Mouse (Mus musculus) heart, postnatal 36 days (tissue): Measurements from ENCODE around the gene Rpap3. TPM values are rescaled to one million over a fixed set of nuclear protein-coding genes. Genes with fewer than 3 reads are reported as not detected.

ENCODE experiments used
- DNase-seq, 2 experiments: peaks; one replicate each; pipeline ENCODE4 v3.0.0; 2021 to 2022
- intact Hi-C: fragments of 180-260 bp; cut with DNase I; formaldehyde crosslinking; loops from one replicate; pipeline ENCODE4 v1.15.1; 2025
- total RNA-seq, 2 experiments: library from RNA; stranded (reverse); gene quantifications; 2 replicates each; pipeline ENCODE4 v1.2.3; 2021

Rpap3 gene
- total RNA-seq, 2 experiments from 2014 or later: 13.1 to 15.7 TPM

GRCm38 (mm10) chr15:97658755-97659116 is 46.9 kb downstream of the Rpap3 start:
- intact Hi-C loops: no loop called here
- no peak for DNase-seq

DNA sequence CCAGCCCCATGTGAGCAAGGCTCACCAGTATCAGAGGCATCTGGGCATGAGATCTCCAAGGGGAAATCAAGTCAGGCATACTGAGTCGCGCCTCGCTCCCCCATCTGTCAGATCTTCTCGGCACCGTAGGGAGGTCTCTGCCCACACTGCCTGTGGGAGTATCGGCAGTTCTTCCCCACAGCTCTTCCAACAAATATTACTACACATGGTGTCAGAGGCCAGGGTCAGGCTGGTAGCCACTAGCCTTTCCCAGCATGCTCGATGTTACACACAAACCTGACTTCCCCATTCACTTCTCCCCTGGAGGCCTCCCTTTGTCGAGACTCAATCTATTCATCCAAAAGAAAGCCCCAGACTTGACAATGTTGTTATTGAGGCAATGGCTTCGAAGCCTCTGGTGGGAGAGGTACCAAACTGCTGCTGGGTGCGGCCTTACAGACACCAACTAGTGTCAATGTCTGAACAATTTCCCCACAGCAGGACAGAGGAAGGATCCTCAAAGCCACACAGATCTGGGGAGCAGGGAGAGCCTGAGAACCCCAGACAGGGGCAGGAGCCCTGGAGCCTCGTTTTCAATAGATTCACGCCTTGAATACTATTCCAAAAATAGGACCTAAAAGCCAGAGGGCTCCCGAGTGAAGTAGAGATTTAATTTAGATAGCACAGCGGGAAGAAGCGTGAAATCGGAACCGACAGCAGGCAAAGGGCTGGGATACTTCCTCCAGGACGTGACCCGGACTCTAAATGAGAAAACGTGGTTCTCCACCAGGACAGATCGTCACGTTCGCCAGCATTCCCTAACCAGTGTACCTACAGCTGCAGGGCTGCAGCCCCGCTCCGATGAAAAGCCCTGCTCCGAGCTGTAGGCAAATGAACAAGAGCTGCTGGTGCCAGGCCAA is 47.5 kb downstream of the Rpap3 start:
- DNase-seq: no peak
- intact Hi-C loops: no loop called here

GRCm38 (mm10) chr15:97657420-97657819 is 48.2 kb downstream of the Rpap3 start:
- intact Hi-C loops: no loop called here
- DNase-seq: no peak

DNA sequence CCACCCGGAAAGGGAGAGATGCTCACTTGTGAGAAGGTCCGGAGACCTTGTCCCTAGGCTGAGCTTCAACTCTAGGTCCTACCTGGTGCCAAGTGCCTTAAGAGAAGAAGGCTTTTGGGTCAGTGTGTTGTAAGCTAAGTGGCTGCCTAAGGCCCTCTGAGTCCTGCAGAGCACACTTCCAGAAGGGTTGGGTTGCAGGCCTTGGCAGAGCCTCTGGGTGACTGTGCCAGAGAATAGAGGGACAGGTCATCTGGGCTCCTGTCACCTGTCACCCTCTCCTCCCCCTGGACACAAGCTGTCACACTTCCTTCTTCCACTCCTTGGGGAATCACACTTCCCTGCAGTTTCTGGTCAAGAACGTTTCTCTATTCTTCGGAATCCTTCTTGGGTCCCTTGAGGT is 55.9 kb downstream of the Rpap3 start:
- no peak for DNase-seq

GRCm38 (mm10) chr15:97648176-97648575 is 57.4 kb downstream of the Rpap3 start:
- no peak for DNase-seq
- intact Hi-C loops: no loop called here

More for the DNA sequence above, 55.9 kb downstream of the Rpap3 start:
- intact Hi-C loops: no loop called here

DNA sequence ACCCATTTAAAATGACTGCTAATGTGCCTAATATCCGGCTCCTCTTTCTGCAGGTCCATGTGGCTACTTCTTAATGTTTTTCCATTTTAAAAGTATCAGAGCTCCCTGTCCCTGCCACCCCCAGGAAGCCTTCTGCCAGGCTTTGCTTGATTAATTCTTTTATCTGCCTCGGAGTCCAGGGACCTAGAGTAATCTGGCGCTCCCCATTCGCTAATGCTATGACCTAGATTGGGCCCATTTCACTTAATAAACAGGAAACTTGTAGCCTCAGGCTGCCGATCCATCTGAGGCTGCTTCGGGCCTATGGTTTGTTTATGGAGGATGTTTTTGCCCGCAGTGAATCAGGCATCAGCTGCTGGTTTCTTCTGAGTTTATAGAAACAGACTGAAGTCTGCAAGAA is 59.2 kb downstream of the Rpap3 start:
- intact Hi-C loops: no loop called here
- DNase-seq: no peak

DNA sequence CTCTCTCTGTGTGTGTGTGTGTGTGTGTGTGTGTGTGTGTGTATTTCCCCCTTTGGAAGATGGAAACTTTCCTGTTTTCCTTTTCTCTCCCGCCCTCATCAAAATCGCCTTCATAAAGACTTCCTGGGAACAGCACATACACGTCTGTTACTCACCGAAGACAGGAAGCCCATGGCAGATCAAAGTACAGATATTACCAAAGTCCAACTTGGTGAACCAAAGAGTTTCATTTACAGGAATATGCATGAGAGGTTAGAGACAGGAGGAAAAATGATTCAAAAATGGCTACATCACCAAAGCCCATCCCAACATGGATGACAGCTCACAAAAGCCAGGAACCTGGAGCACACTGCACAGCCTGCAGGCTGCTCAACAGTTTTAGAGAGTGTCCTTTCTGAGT is 61.6 kb downstream of the Rpap3 start:
- intact Hi-C loops: no loop called here
- no peak for DNase-seq

Other genes with a start within 250 kb of the Rpap3 start
- gene Endou, start 25.5 kb upstream of the Rpap3 start, total RNA-seq: 1 to 10 TPM; 1.3 to 2.2 TPM
- 10 to 100 TPM; 25.4 to 27.4 TPM for gene Rapgef3, start 62.1 kb upstream of the Rpap3 start, total RNA-seq
- 10 to 100 TPM; 73.3 to 84.1 TPM for gene Slc48a1, start 72.7 kb upstream of the Rpap3 start, total RNA-seq
- 10 to 100 TPM; 26.9 to 37.1 TPM for gene Hdac7, start 138.7 kb upstream of the Rpap3 start, total RNA-seq
- gene Vdr, start 204.8 kb upstream of the Rpap3 start, total RNA-seq: 1 to 10 TPM; 1.6 to 1.7 TPM